ENCODE assay signal across 21 mouse cellular contexts in genomic region chr2:166561781-166562180, GRCm38 (mm10).
DNase-seq lines count a peak whose midpoint lies in the region; ATAC-seq lines count a peak whose summit lies in the region.
"Had no signal": no experiment of that assay in that cellular context is flagged by ENCODE, and none has a peak within 500 bp of the region (broad histone marks: within the 10 kb centered on the region; RNA-seq: fewer than 3 reads in every experiment).

No protein-coding gene starts in this region.

- no peak overlapping the region for H3K9ac ChIP-seq in forebrain, embryonic 13.5 days
- H3K9ac ChIP-seq in hindbrain, embryonic 16.5 days (ENCODE audit: low read depth, low read length): no peak overlapping the region
- 0 out of 2 replicates have a peak overlapping the region, but pooled peaks have one; percentile 4 for H3K9ac ChIP-seq in limb, embryonic 13.5 days
- H3K9ac ChIP-seq: embryonic facial prominence, embryonic 13.5 days; heart, embryonic 15.5 days; hindbrain, embryonic 15.5 days; intestine, embryonic 15.5 days had no signal

- peak overlapping the region; percentile 77 for H3K27ac ChIP-seq in forebrain, embryonic 10.5 days
- no peak overlapping the region for H3K27ac ChIP-seq in forebrain, embryonic 13.5 days
- H3K27ac ChIP-seq in hindbrain, embryonic 10.5 days: peak overlapping the region; percentile 80; the same call in 1 of the 2 replicates
- no peak overlapping the region for H3K27ac ChIP-seq in hindbrain, embryonic 16.5 days (ENCODE audit: low read depth, low read length)
- H3K27ac ChIP-seq in embryonic facial prominence, embryonic 10.5 days (replicated peaks): peak overlapping the region; percentile 83
- no peak overlapping the region for H3K27ac ChIP-seq in limb, embryonic 13.5 days
- H3K27ac ChIP-seq: embryonic facial prominence, embryonic 13.5 days; heart, embryonic 15.5 days; hindbrain, embryonic 15.5 days; intestine, embryonic 15.5 days had no signal

- H3K4me1 ChIP-seq in forebrain, embryonic 10.5 days: peaks cover 61% of the 10 kb centered on the region
- H3K4me1 ChIP-seq in forebrain, embryonic 13.5 days: peaks cover 24% of the 10 kb centered on the region
- H3K4me1 ChIP-seq in hindbrain, embryonic 10.5 days (replicated peaks): peaks cover 63% of the 10 kb centered on the region
- peaks cover 9% of the 10 kb centered on the region for H3K4me1 ChIP-seq in hindbrain, embryonic 16.5 days (ENCODE audit: control insufficient read depth, insufficient read depth, low read depth, low read length)
- peaks cover 68% of the 10 kb centered on the region for H3K4me1 ChIP-seq in embryonic facial prominence, embryonic 10.5 days
- peaks cover 20% of the 10 kb centered on the region for H3K4me1 ChIP-seq in limb, embryonic 13.5 days

- peaks cover 21% of the 10 kb centered on the region for H3K27me3 ChIP-seq in forebrain, embryonic 10.5 days (ENCODE audit: poor library complexity, severe bottlenecking)
- H3K27me3 ChIP-seq in forebrain, embryonic 13.5 days: peaks cover 10% of the 10 kb centered on the region; the same call in 1 of the 2 replicates
- peaks cover 27% of the 10 kb centered on the region for H3K27me3 ChIP-seq in hindbrain, embryonic 10.5 days (ENCODE audit: insufficient read depth, poor library complexity, severe bottlenecking)
- peaks cover 2% of the 10 kb centered on the region; the same call in 1 of the 2 replicates for H3K27me3 ChIP-seq in hindbrain, embryonic 16.5 days (replicated peaks; ENCODE audit: control insufficient read depth, insufficient read depth, low read length)
- H3K27me3 ChIP-seq in embryonic facial prominence, embryonic 10.5 days (replicated peaks; ENCODE audit: low read depth, poor library complexity, severe bottlenecking): peaks cover 12% of the 10 kb centered on the region
- no peaks in the 10 kb centered on the region for H3K27me3 ChIP-seq in limb, embryonic 13.5 days
- H3K27me3 ChIP-seq: heart, embryonic 15.5 days; hindbrain, embryonic 15.5 days; intestine, embryonic 15.5 days had no signal

- no peak for ATAC-seq in forebrain, embryonic 13.5 days
- ATAC-seq in hindbrain, embryonic 16.5 days: no peak
- no peak for ATAC-seq in limb, embryonic 13.5 days (ENCODE audit: low FRiP score, low read depth)
- ATAC-seq in megakaryocyte, adult 5-6 weeks (ENCODE audit: poor library complexity, severe bottlenecking): no peak
- ATAC-seq: forebrain, embryonic 14.5 days; intestine, embryonic 15.5 days had no signal

- peaks cover 14% of the 10 kb centered on the region for H3K36me3 ChIP-seq in forebrain, embryonic 10.5 days (replicated peaks)
- peaks cover 9% of the 10 kb centered on the region; the same call in 1 of the 2 replicates for H3K36me3 ChIP-seq in forebrain, embryonic 13.5 days (ENCODE audit: poor library complexity, severe bottlenecking)
- H3K36me3 ChIP-seq in hindbrain, embryonic 10.5 days: peaks cover 16% of the 10 kb centered on the region
- no peaks in the 10 kb centered on the region for H3K36me3 ChIP-seq in hindbrain, embryonic 16.5 days (ENCODE audit: control insufficient read depth, insufficient read depth, low read length)
- H3K36me3 ChIP-seq in embryonic facial prominence, embryonic 10.5 days (replicated peaks): peaks cover 15% of the 10 kb centered on the region
- peaks cover 10% of the 10 kb centered on the region for H3K36me3 ChIP-seq in limb, embryonic 13.5 days
- H3K36me3 ChIP-seq: heart, embryonic 15.5 days; hindbrain, embryonic 15.5 days; intestine, embryonic 15.5 days had no signal

- no peak overlapping the region for H3K4me2 ChIP-seq in forebrain, embryonic 13.5 days
- H3K4me2 ChIP-seq in hindbrain, embryonic 16.5 days (ENCODE audit: low read length): no peak overlapping the region
- H3K4me2 ChIP-seq in limb, embryonic 13.5 days (replicated peaks): no peak overlapping the region
- H3K4me2 ChIP-seq: embryonic facial prominence, embryonic 13.5 days; heart, embryonic 15.5 days; hindbrain, embryonic 15.5 days; intestine, embryonic 15.5 days had no signal

- DNase-seq in forebrain, embryonic 10.5 days (ENCODE audit: extremely low spot score, low spot score): no peak
- no peak for DNase-seq in hindbrain, embryonic 10.5 days (ENCODE audit: low spot score)
- no peak for DNase-seq in embryonic facial prominence, embryonic 10.5 days (ENCODE audit: low spot score)
- DNase-seq in spleen, postnatal 10 days (ENCODE audit: low spot score in 2 of 2): no peak
- DNase-seq: adrenal gland, adult 8-10 months; adrenal gland, postnatal 36 days; cerebellum, adult 2 months; cerebellum, postnatal 10 days; gastrocnemius, postnatal 36 days; heart, adult 18-20 months; heart, postnatal 14 days; kidney, adult 18-20 months had no signal

- H3K9me3 ChIP-seq in forebrain, embryonic 10.5 days: no peaks in the 10 kb centered on the region
- no peaks in the 10 kb centered on the region for H3K9me3 ChIP-seq in forebrain, embryonic 13.5 days (replicated peaks)
- no peaks in the 10 kb centered on the region for H3K9me3 ChIP-seq in hindbrain, embryonic 10.5 days
- no peaks in the 10 kb centered on the region for H3K9me3 ChIP-seq in hindbrain, embryonic 16.5 days (ENCODE audit: control insufficient read depth, low read length)
- no peaks in the 10 kb centered on the region for H3K9me3 ChIP-seq in embryonic facial prominence, embryonic 10.5 days
- no peaks in the 10 kb centered on the region for H3K9me3 ChIP-seq in limb, embryonic 13.5 days
- H3K9me3 ChIP-seq: embryonic facial prominence, embryonic 13.5 days; heart, embryonic 15.5 days; hindbrain, embryonic 15.5 days; intestine, embryonic 15.5 days had no signal

- H3K4me3 ChIP-seq in forebrain, embryonic 10.5 days: no peak overlapping the region
- H3K4me3 ChIP-seq in forebrain, embryonic 13.5 days: no peak overlapping the region
- H3K4me3 ChIP-seq in hindbrain, embryonic 10.5 days: no peak overlapping the region
- no peak overlapping the region for H3K4me3 ChIP-seq in hindbrain, embryonic 16.5 days (ENCODE audit: low read length)
- no peak overlapping the region for H3K4me3 ChIP-seq in embryonic facial prominence, embryonic 10.5 days
- H3K4me3 ChIP-seq in limb, embryonic 13.5 days: no peak overlapping the region
- H3K4me3 ChIP-seq: embryonic facial prominence, embryonic 13.5 days; heart, embryonic 15.5 days; hindbrain, embryonic 15.5 days; intestine, embryonic 15.5 days had no signal

- 69% methylated on average over 7 of the region's 7 CpGs for WGBS in forebrain, embryonic 10.5 days
- 78% methylated on average over 7 of the region's 7 CpGs for WGBS in forebrain, embryonic 13.5 days
- WGBS in hindbrain, embryonic 10.5 days: 60% methylated on average over 7 of the region's 7 CpGs
- 81% methylated on average over 7 of the region's 7 CpGs for WGBS in hindbrain, embryonic 16.5 days
- WGBS in embryonic facial prominence, embryonic 10.5 days: 67% methylated on average over 7 of the region's 7 CpGs
- WGBS in limb, embryonic 13.5 days: 66% methylated on average over 7 of the region's 7 CpGs

Comparison
In these comparisons a context has a peak if more than half of its experiments do, and no peak if none do; other contexts are left out.
1. H3K27ac ChIP-seq: peak in forebrain, embryonic 10.5 days (single experiment), hindbrain, embryonic 10.5 days (single experiment) and embryonic facial prominence, embryonic 10.5 days (single experiment); none in forebrain, embryonic 13.5 days (single experiment), hindbrain, embryonic 16.5 days (single experiment) and limb, embryonic 13.5 days (single experiment).